Mouse (Mus musculus): ENCODE measurements at regions not wholly inside any gene's neighbourhood (a gene's known extent, or its start where the extent isn't known, plus 50 kb on each side); places are given as distances from the start of the nearest gene placed in this dataset.

DNA sequence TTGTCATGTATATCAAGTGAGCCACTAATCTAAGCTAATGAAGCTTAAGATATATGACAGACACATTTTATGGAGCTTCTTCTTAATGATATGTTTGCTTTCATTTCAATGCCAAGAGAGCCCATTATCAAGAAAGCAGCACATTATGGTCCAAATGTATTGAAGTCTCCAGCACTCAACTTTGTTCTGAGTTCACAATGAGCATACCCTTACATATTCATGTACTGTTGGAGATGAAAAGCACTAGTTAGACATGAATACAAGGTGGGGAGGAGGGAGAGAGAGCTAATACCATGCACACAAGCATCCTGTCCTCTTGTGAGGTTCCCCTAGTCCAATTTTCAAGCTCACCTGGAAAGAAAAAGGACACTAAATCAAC is 241.3 kb downstream of the Car8 start:
- TF ChIP-seq POLR2A (IDR thresholded peaks at IDR 0.05; ENCODE audit: borderline replicate concordance, control insufficient read depth, low read depth, low read length), result no peak
- no peak for TF ChIP-seq CTCF (IDR thresholded peaks at IDR 0.05; ENCODE audit: control insufficient read depth, insufficient read depth, low read length)
- no peak overlapping the region for H3K27ac ChIP-seq (ENCODE audit: control insufficient read depth, insufficient read depth, low read depth, low read length, poor library complexity)
- no peaks in the 10 kb centered on the region for H3K4me1 ChIP-seq (ENCODE audit: control insufficient read depth, insufficient read depth, low read length)
- no peak overlapping the region for H3K4me3 ChIP-seq (replicated peaks; ENCODE audit: control insufficient read depth, low read depth, low read length)

DNA sequence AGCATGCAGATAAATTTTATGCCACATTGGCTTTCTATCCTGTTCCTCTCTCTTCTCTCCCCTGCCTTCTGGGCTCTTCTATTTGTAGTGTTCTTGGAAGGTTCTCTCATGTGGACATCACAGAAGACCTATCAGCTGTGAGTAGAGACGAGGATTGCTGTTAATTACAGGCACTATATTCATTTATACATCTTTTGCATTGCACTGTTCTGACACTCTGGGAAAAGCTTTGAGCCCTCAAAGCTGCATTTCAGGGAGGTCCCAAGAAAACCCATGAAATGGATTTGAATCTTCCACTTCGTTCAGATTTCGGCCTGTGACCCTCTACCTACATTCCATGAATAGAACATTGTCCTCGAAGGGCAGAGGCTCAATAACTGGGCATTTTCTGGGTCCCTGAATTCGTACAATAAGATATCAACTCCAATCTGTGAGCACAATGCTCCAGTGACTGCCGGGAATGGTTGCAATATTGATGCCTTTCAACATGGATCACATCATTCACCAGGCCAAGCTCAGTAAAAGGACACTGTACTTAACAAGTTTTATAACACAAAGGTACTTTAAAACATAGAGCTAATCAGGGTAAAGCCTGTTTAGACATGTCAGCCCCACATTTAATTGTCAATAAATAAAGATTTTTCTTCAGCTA is 241.8 kb downstream of the Car8 start:
- no peak for TF ChIP-seq CTCF (IDR thresholded peaks at IDR 0.05; ENCODE audit: control insufficient read depth, insufficient read depth, low read length)
- TF ChIP-seq POLR2A (IDR thresholded peaks at IDR 0.05; ENCODE audit: borderline replicate concordance, control insufficient read depth, low read depth, low read length), result no peak
- no peak overlapping the region for H3K4me3 ChIP-seq (replicated peaks; ENCODE audit: control insufficient read depth, low read depth, low read length)
- 77% methylated on average over 6 of the region's 6 CpGs for WGBS
- H3K27ac ChIP-seq (ENCODE audit: control insufficient read depth, insufficient read depth, low read depth, low read length, poor library complexity), result no peak overlapping the region
- no peaks in the 10 kb centered on the region for H3K4me1 ChIP-seq (ENCODE audit: control insufficient read depth, insufficient read depth, low read length)

GRCm38 (mm10) chr4:7992944-7993343 is 245.9 kb downstream of the Car8 start:
- no peak for TF ChIP-seq POLR2A (IDR thresholded peaks at IDR 0.05; ENCODE audit: borderline replicate concordance, control insufficient read depth, low read depth, low read length)
- no peak for TF ChIP-seq CTCF (IDR thresholded peaks at IDR 0.05; ENCODE audit: control insufficient read depth, insufficient read depth, low read length)
- H3K4me3 ChIP-seq (replicated peaks; ENCODE audit: control insufficient read depth, low read depth, low read length), result no peak overlapping the region
- WGBS, result 2% methylated on average over 3 of the region's 3 CpGs
- H3K4me1 ChIP-seq (ENCODE audit: control insufficient read depth, insufficient read depth, low read length), result no peaks in the 10 kb centered on the region
- H3K27ac ChIP-seq (ENCODE audit: control insufficient read depth, insufficient read depth, low read depth, low read length, poor library complexity), result no peak overlapping the region

DNA sequence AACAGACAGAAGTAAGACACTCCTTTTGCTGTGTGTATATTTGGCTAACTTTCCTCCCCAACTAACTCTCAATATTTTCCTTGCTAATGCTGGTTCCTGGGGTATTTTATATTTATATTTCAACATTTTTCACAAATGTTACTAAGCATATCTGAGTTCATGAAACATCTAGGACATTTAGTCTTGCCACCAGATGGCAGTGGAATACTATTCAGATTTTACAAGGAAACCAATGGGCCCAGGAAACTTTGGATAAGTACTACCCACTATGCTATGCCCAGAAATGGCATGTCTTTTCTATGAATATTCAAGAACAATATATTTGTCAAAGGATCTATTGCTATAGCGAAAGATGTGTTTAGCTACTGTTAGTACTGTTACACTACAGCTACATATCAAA is 251.1 kb downstream of the Car8 start:
- H3K4me3 ChIP-seq (replicated peaks; ENCODE audit: control insufficient read depth, low read depth, low read length), result no peak overlapping the region
- H3K4me1 ChIP-seq (ENCODE audit: control insufficient read depth, insufficient read depth, low read length), result no peaks in the 10 kb centered on the region
- WGBS, result 84% methylated on average over 1 of the region's 1 CpGs
- TF ChIP-seq POLR2A (IDR thresholded peaks at IDR 0.05; ENCODE audit: borderline replicate concordance, control insufficient read depth, low read depth, low read length) (no peak), CTCF (IDR thresholded peaks at IDR 0.05; ENCODE audit: control insufficient read depth, insufficient read depth, low read length) (no peak)
- H3K27ac ChIP-seq (ENCODE audit: control insufficient read depth, insufficient read depth, low read depth, low read length, poor library complexity), result no peak overlapping the region

GRCm38 (mm10) chr4:7987346-7987745 is 251.5 kb downstream of the Car8 start:
- WGBS, result 58% methylated on average over 3 of the region's 3 CpGs
- no peak overlapping the region for H3K27ac ChIP-seq (ENCODE audit: control insufficient read depth, insufficient read depth, low read depth, low read length, poor library complexity)

GRCm38 (mm10) chr4:7984814-7985213 is 254.0 kb downstream of the Car8 start:
- no peak overlapping the region for H3K4me3 ChIP-seq (replicated peaks; ENCODE audit: control insufficient read depth, low read depth, low read length)
- WGBS, result 77% methylated on average over 6 of the region's 6 CpGs
- H3K27ac ChIP-seq (ENCODE audit: control insufficient read depth, insufficient read depth, low read depth, low read length, poor library complexity), result no peak overlapping the region
- TF ChIP-seq POLR2A (IDR thresholded peaks at IDR 0.05; ENCODE audit: borderline replicate concordance, control insufficient read depth, low read depth, low read length), result no peak
- TF ChIP-seq CTCF (IDR thresholded peaks at IDR 0.05; ENCODE audit: control insufficient read depth, insufficient read depth, low read length), result no peak
- no peaks in the 10 kb centered on the region for H3K4me1 ChIP-seq (ENCODE audit: control insufficient read depth, insufficient read depth, low read length)

More at GRCm38 (mm10) chr4:7987346-7987745, 251.5 kb downstream of the Car8 start:
- Histone ChIP-seq H3K4me3 (replicated peaks; ENCODE audit: control insufficient read depth, low read depth, low read length) (no peak overlapping the region), H3K4me1 (ENCODE audit: control insufficient read depth, insufficient read depth, low read length) (no peaks in the 10 kb centered on the region)
- TF ChIP-seq CTCF (IDR thresholded peaks at IDR 0.05; ENCODE audit: control insufficient read depth, insufficient read depth, low read length) (no peak), POLR2A (IDR thresholded peaks at IDR 0.05; ENCODE audit: borderline replicate concordance, control insufficient read depth, low read depth, low read length) (no peak)

GRCm38 (mm10) chr4:7979772-7980351 is 259.0 kb downstream of the Car8 start:
- Histone ChIP-seq H3K27ac (ENCODE audit: control insufficient read depth, insufficient read depth, low read depth, low read length, poor library complexity) (no peak overlapping the region), H3K4me1 (ENCODE audit: control insufficient read depth, insufficient read depth, low read length) (no peaks in the 10 kb centered on the region), H3K4me3 (replicated peaks; ENCODE audit: control insufficient read depth, low read depth, low read length) (no peak overlapping the region)
- TF ChIP-seq CTCF (IDR thresholded peaks at IDR 0.05; ENCODE audit: control insufficient read depth, insufficient read depth, low read length) (no peak), POLR2A (IDR thresholded peaks at IDR 0.05; ENCODE audit: borderline replicate concordance, control insufficient read depth, low read depth, low read length) (no peak)
- 82% methylated on average over 12 of the region's 12 CpGs for WGBS

DNA sequence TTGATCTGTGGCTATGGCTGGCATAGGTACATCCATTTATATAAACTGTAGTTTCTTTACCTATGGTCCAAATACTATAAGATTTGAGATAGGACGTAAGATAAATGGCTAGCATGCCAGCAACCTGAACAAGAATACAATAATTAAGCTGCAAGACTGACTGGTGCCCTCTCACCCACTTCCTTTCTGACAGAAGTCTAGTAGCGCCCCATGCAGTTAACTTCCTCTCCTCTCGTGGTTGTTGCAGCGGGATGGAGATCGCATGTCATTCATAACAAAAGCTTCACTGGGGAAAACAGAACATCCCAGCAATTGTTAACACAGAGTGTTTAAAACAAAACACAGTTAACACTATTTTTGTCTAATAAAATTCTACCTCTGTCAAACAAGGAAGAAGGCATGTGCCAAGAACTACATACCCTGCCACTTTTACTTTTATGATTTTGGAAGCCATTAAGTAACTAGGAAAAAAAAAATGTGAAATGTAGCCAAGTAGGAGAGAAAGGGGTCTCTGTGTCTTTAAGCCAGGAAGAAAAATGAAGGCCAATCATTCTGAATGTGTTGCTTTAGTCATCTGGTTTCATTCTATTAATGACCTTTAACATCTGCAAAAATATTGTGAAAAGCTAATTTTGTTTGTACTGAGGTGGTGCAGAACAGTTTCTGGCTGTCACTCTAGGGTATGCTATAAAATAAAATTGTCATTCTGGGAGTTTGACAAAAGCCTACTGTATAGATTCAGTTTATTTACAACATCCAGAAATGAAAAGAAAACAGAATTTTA is 261.0 kb downstream of the Car8 start:
- no peak for TF ChIP-seq CTCF (IDR thresholded peaks at IDR 0.05; ENCODE audit: control insufficient read depth, insufficient read depth, low read length)
- TF ChIP-seq POLR2A (IDR thresholded peaks at IDR 0.05; ENCODE audit: borderline replicate concordance, control insufficient read depth, low read depth, low read length), result no peak
- Histone ChIP-seq H3K4me3 (replicated peaks; ENCODE audit: control insufficient read depth, low read depth, low read length) (no peak overlapping the region), H3K4me1 (ENCODE audit: control insufficient read depth, insufficient read depth, low read length) (no peaks in the 10 kb centered on the region), H3K27ac (ENCODE audit: control insufficient read depth, insufficient read depth, low read depth, low read length, poor library complexity) (no peak overlapping the region)
- WGBS, result 5% methylated on average over 5 of the region's 5 CpGs

Data from bone marrow, adult 2 months (tissue).